Mouse (Mus musculus): ENCODE measurements around the gene Mcee. TPM values are rescaled to one million over a fixed set of nuclear protein-coding genes. Genes with fewer than 3 reads are reported as not detected.

Mcee gene
- total RNA-seq (2021), result 10 to 100 TPM; 44.3 to 48.7 TPM
- long read RNA-seq, experiment 1, transcript Mcee-201 (3 exons, 828 nt), result major isoform, 5 of 53 reads
- long read RNA-seq, experiment 1, partial matches to known transcripts, result 40 of 53 reads
- long read RNA-seq, experiment 1, other reads (novel, unspliced or antisense), result 4 of 53 reads
- long read RNA-seq, experiment 2, transcript Mcee-201 (3 exons, 828 nt), result major isoform, 9 of 59 reads
- long read RNA-seq, experiment 2, transcript Mcee-204 (2 exons, 391 nt), result minor isoform, 5 of 59 reads
- long read RNA-seq, experiment 2, partial matches to known transcripts, result 41 of 59 reads
- long read RNA-seq, experiment 2, other reads (novel, unspliced or antisense), result 1 of 59 reads

- peak; percentile 91 to 93 for DNase-seq (ENCODE audit: low spot score in 2 of 2)
- intact Hi-C loops (cut with DNase I), result loop anchor here (5.0 kb wide), 2 partner anchors 110 to 350 kb away; partner anchors contain the start of gene Apba2
These were observed at the start of gene Mcee, which contains the start of gene Mphosph10 for GRCm38 (mm10) chr7:64392122-64392818. Gene Mcee, plus strand, starts transcription at chr7:64392607. Gene Mphosph10, minus strand, starts transcription at chr7:64392268.

GRCm38 (mm10) chr7:64347813-64348212 lies 44.6 kb upstream of the Mcee start:
- no peak for DNase-seq (ENCODE audit: low spot score in 2 of 2)
- intact Hi-C loops (cut with DNase I), result no loop called here

DNA sequence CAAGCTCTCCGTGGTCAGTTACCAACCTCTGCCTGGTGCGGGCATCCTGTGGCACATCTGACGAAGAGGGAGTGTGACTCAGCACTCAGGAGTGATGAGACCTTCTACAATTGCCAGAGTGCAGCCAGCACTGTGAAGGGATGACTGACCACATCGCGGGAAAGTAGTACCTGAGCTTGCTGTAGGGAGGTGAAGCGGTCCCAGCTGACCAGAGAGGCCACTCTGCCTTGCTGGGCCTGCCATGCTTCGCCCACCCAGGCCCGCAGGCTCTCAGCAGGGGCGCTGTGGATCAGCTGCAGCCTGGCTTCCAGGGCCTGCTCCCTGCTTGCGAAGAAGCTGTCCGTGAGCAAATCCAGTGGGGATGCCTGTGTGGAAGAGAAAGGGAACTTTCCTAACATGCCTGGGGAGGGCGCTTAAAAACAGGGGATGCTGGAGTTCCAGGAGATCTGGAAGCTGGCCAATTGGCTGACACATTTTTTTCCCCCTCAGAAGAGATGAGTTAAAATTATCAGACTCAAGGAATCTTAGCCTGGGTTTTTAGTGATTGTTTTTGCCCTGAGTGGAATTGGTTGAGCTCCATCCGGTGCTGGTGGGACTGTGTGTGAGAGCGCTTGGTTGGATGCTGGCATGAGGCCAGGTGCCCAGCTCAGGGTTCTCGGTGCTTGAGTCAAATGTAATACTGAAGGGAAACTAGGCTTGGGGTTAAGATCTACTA lies 43.1 kb upstream of the Mcee start:
- intact Hi-C loops (cut with DNase I), result no loop called here
- DNase-seq (ENCODE audit: low spot score in 2 of 2), result peak; percentile 63 to 67

GRCm38 (mm10) chr7:64351087-64351486 lies 41.3 kb upstream of the Mcee start:
- intact Hi-C loops (cut with DNase I), result no loop called here
- DNase-seq (ENCODE audit: low spot score in 2 of 2), result peak; percentile 67 to 74

DNA sequence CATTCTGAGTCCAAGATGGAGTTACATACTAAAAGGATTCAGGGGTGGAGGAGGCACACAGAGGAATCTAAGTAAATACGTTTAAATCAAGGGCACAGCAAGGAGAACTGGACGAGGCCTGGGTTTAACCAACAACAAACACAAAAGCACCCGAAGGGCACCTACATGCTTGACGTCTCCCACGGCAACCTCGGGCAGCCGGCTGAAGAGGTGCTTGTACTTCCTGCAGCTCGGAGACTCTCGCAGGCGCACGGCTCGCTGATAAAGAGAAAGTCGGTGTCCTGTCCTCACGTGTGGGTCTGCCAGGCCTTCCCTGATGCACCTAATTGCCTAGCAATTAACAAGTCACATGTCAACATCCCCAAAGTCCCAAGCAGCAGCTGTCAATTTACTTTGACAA lies 38.2 kb upstream of the Mcee start:
- no peak for DNase-seq (ENCODE audit: low spot score in 2 of 2)
- intact Hi-C loops (cut with DNase I), result no loop called here

DNA sequence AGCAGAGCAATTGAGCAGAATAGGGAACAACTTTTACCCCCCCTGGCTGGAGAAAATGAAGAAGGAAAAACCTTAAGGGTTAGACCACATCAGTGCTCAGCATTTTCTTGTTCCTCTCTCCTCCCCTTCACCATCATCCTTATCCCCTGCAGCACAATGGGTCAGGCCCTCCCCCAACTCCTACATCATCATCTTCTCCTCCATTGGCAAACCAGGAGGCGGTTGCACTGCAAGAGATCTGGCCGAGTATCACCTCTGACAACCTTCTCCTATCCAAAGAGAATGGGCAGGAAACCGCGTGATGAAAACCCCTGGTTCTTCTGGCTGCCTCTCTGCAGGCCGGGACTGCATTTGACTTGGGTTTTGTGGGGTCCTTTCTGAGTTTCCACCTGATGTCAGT lies 35.7 kb upstream of the Mcee start:
- intact Hi-C loops (cut with DNase I), result no loop called here
- DNase-seq (ENCODE audit: low spot score in 2 of 2), result no peak

DNA sequence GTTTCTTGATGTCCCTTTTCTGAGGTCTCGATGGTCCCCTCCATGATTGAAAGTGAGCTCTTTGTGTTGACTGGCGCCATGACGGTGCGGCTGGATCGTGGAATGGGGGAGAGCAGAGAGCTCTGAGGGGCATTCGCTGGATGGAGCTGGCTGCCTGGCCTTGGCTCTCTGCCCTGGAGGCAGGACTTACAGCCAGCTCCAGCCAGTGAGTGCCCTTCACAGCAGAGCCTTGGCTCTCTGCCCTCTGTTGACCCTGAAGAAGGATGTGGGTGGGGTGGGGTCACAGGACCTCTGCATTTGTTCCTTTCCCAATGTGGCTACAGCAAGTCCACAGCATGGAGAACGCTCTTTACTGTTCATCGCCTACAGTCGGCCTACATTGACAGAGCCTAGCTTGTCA lies 35.0 kb upstream of the Mcee start:
- intact Hi-C loops (cut with DNase I), result no loop called here
- peak; percentile 52 to 59 for DNase-seq (ENCODE audit: low spot score in 2 of 2)

GRCm38 (mm10) chr7:64358666-64359065 lies 33.7 kb upstream of the Mcee start:
- intact Hi-C loops (cut with DNase I), result no loop called here
- no peak for DNase-seq (ENCODE audit: low spot score in 2 of 2)

- DNase-seq (ENCODE audit: low spot score in 2 of 2), result no peak
- intact Hi-C loops (cut with DNase I), result no loop called here
These were observed 32.3 kb upstream of the Mcee start for GRCm38 (mm10) chr7:64359943-64360585.

GRCm38 (mm10) chr7:64360586-64360945 lies 31.8 kb upstream of the Mcee start:
- intact Hi-C loops (cut with DNase I), result no loop called here
- DNase-seq (ENCODE audit: low spot score in 2 of 2), result peak; percentile 42 to 44

DNA sequence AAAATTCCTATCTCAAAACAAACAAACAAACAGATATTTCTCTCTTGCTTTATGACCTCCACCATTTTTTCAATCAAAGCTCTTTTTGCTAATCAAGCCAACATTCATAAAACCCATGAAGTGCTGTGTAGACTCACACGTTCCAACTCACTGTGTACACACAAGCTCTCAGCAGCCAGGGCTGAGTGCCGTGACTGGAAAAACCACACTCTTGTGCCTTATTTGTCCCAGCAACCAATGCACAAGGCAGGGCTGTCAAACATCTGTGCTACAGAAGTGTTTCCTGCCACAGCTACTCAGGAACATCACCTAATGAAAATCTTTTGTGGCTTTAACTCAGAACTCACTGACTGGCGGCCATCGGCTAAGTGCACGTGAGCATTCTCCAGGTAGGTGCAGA lies 26.5 kb upstream of the Mcee start:
- no peak for DNase-seq (ENCODE audit: low spot score in 2 of 2)
- intact Hi-C loops (cut with DNase I), result no loop called here

DNA sequence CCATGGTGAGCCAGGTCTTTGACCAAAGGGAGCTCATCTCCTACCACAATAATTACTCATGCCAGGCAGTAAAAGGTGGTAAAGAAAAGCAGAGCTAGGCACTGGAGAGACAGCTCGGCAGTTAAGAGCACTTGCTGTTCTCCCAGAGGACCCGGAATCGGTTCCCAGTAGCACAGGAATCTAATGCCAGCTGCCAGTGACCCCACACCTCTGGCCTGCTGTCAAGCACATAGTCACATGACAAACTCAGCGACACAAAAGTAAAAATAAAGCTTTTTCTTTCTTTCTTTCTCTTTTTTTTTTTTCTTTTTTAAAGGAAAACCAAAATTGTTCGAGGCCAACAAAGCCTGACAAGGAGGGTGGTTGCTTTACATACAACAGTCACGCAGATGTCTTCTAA lies 22.6 kb upstream of the Mcee start:
- DNase-seq (ENCODE audit: low spot score in 2 of 2), result no peak
- intact Hi-C loops (cut with DNase I), result no loop called here

GRCm38 (mm10) chr7:64371940-64372878 lies 20.2 kb upstream of the Mcee start:
- DNase-seq (ENCODE audit: low spot score in 2 of 2), result no peak
- intact Hi-C loops (cut with DNase I), result no loop called here

GRCm38 (mm10) chr7:64373147-64373829 lies 19.1 kb upstream of the Mcee start:
- intact Hi-C loops (cut with DNase I), result no loop called here
- no peak for DNase-seq (ENCODE audit: low spot score in 2 of 2)

DNA sequence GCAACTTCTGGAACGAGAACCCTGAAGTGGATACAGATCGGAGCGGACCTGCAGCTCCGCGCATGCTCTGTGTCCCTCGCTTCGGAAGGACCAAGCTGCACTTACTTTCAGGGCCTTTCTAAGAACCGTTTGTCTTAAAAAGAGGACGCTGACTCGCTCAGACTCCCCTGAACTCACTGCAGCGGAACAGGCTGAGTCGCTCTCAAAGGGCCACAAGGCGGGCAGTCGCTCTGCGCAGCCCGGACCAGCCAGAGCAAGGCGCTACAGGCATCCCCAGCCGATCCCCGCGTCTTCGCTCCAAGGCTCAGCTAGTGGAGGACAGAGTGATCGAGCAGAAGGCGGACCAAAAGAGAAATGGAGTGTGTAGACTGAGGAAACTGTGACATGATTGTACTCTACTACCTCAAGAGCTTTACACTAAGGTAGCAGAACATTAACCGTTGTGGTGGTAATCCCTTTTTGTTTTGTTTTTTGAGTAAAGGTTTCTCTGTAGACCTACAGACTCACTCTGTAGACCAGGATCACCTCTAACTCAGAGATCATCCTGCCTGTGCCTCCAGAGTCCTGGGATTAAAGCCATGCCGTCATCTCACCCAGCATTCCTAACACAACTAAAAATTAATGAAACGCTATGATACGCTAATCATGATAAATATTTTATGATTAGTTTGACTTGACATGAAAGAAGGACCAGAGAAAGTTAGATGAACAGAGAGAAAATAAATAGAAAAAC lies 18.4 kb upstream of the Mcee start, which contains the start of gene Fan1:
Gene Fan1, minus strand, starts transcription at position 266 of the 733 bp plus-strand sequence.
- intact Hi-C loops (cut with DNase I), result no loop called here
- DNase-seq (ENCODE audit: low spot score in 2 of 2), result peak; percentile 87 to 88

DNA sequence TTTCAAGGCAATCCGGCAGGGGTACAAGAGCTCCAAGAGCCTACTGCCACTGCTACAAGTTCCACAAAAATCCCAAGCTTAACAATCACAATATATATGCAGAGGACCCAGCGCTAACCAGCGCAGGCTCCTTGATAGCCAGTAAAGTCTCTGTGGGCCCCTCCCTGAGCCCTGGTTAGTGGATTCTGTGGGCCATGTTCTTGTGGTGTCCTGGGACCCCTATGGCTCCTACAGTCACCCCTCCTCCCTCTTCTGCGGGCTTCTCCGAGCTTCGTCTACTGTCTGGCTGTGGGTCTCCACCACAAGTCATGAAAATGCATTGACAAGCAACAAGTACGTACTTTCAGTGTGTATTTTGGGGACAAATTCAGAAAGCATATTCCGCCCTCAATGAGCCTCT lies 928 bp upstream of the Mcee start:
- DNase-seq (ENCODE audit: low spot score in 2 of 2), result no peak
- intact Hi-C loops (cut with DNase I), result loop anchor here (5.0 kb wide), 2 partner anchors 111 to 351 kb away; partner anchors contain the start of gene Apba2

GRCm38 (mm10) chr7:64392819-64393151 lies 378 bp downstream of the Mcee start:
- intact Hi-C loops (cut with DNase I), result loop anchor here (5.0 kb wide), 2 partner anchors 110 to 350 kb away; partner anchors contain the start of gene Apba2
- DNase-seq (ENCODE audit: low spot score in 2 of 2), result no peak
